Mouse (Mus musculus) liver, embryonic 15.5 days (tissue): ENCODE results near the gene Meox1. TPM values are rescaled to one million over a fixed set of nuclear protein-coding genes. Genes with fewer than 3 reads are reported as not detected.
A peak's percentile ranks its signal among the peaks of the same experiment; 100 is the strongest.

Source experiments
- ATAC-seq: fragments of 200-750 bp; cut with Nextera tagmentation; 2 replicates; pipeline ENCODE4 v1.8.0; 2017; ENCODE audit warnings: moderate number of reproducible peaks, mild to moderate bottlenecking, moderate library complexity; ENCODE audit not compliant: insufficient read depth
- H3K27ac ChIP-seq: fragments of 300-500 bp; sonication (generic); replicated peaks from 2 replicates; pipeline ENCODE4 v1.5.1; 2015; ENCODE audit warnings: mild to moderate bottlenecking, inconsistent platforms
- H3K27me3 ChIP-seq: fragments of 300-500 bp; sonication (generic); 2 replicates; pipeline ENCODE4 v1.6.1; 2015; ENCODE audit warnings: mild to moderate bottlenecking, inconsistent platforms
- H3K36me3 ChIP-seq: fragments of 300-500 bp; sonication (generic); replicated peaks from 2 replicates; pipeline ENCODE4 v1.6.1; 2015; ENCODE audit warnings: moderate library complexity, mild to moderate bottlenecking, inconsistent platforms
- H3K4me1 ChIP-seq: fragments of 300-500 bp; sonication (generic); replicated peaks from 2 replicates; pipeline ENCODE4 v1.6.1; 2015; ENCODE audit warnings: inconsistent platforms
- H3K4me2 ChIP-seq: fragments of 300-500 bp; sonication (generic); 2 replicates; pipeline ENCODE4 v1.6.1; 2015; ENCODE audit warnings: moderate library complexity, mild to moderate bottlenecking, inconsistent platforms
- H3K4me3 ChIP-seq: fragments of 300-500 bp; sonication (generic); replicated peaks from 2 replicates; pipeline ENCODE4 v1.5.1; 2015; ENCODE audit warnings: mild to moderate bottlenecking, inconsistent platforms
- H3K9ac ChIP-seq: fragments of 300-500 bp; sonication (generic); 2 replicates; pipeline ENCODE4 v1.6.1; 2015; ENCODE audit warnings: moderate library complexity, mild to moderate bottlenecking, inconsistent platforms
- H3K9me3 ChIP-seq: fragments of 300-500 bp; sonication (generic); replicated peaks from 2 replicates; pipeline ENCODE4 v1.6.1; 2016; ENCODE audit warnings: inconsistent platforms
- WGBS: fragments of 180-500 bp; shearing (Covaris S2); methylation state at CpG from one replicate; pipeline ENCODE4 v1.1.7; 2015; ENCODE audit warnings: mixed read lengths; ENCODE audit not compliant: insufficient replicate concordance; 5-methylcytosine and 5-hydroxymethylcytosine counted together
- polyA plus RNA-seq: library from polyadenylated mRNA; unstranded; fragments of >200 nt; fragmentation: Nextera tagmentation; extraction: Ambion mirVana; gene quantifications from 2 replicates; pipeline ENCODE4 v1.2.1, GENCODE M21; 2015

Meox1 gene
- polyA plus RNA-seq, 1 experiment from 2014 or later: 0.51 TPM

DNA sequence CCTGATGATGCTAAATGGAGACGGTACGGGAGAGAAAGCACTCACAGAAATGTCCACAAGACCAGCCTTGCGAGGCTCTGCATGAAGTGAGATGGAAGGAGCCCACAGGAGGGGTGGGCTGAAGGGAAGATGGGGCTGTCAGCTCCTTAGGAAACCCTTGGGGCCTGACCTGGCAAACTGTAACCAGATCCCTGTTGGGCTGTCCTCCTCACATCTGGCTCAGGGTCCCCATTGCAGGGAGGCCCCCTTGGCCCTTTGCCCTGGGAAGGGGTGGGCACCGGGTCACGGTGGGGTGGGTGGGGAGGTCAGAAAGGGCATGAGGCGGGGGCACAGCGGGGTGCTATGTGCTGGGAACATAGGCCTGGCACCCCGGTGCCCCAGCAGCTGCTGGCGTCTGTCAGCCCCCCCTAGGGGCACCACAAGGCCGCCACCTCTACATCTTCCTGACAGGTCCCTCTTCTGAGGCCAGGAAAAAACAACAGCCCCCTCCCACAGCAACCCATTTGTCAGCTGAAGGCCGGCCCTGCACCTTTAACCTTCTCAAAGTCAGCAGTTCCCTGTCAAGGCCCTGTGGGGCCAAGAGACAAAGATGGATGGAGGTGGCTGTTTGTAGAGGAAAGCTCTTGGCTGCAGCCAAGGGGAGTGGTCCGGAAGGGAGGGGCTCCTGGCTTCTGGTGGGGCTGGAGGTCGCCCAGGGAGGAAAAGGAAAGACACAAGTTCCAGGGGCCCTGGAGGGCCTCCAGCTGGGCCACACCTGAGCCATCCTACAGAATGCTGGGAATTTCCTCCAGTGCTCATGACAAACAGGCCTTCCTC lies 2.6 kb upstream of the Meox1 start:
- Histone ChIP-seq H3K27ac (no peak overlapping the region), H3K27me3 (peaks cover 55% of the 10 kb centered on the region), H3K9me3 (no peaks in the 10 kb centered on the region), H3K4me1 (no peaks in the 10 kb centered on the region), H3K4me2 (no peak overlapping the region), H3K9ac (no peak overlapping the region), H3K36me3 (no peaks in the 10 kb centered on the region), H3K4me3 (no peak overlapping the region)
- whole genome bisulfite sequencing: 29% methylated on average over 13 of the region's 13 CpGs
- ATAC-seq: no peak

GRCm38 (mm10) chr11:101893560-101893959 lies 614 bp downstream of the Meox1 start:
- H3K4me2 ChIP-seq: no peak overlapping the region
- no peaks in the 10 kb centered on the region for H3K4me1 ChIP-seq
- H3K27me3 ChIP-seq: peaks cover 71% of the 10 kb centered on the region
- no peak overlapping the region for H3K9ac ChIP-seq
- 24% methylated on average over 15 of the region's 15 CpGs for WGBS
- no peaks in the 10 kb centered on the region for H3K36me3 ChIP-seq
- no peak for ATAC-seq
- H3K9me3 ChIP-seq: no peaks in the 10 kb centered on the region
- no peak overlapping the region for H3K27ac ChIP-seq
- no peak overlapping the region for H3K4me3 ChIP-seq

GRCm38 (mm10) chr11:101891451-101891850 lies 2.7 kb downstream of the Meox1 start:
- WGBS: 18% methylated on average over 11 of the region's 11 CpGs
- Histone ChIP-seq H3K27me3 (peaks cover 90% of the 10 kb centered on the region), H3K4me3 (no peak overlapping the region), H3K27ac (no peak overlapping the region), H3K9me3 (no peaks in the 10 kb centered on the region), H3K9ac (no peak overlapping the region), H3K36me3 (no peaks in the 10 kb centered on the region), H3K4me2 (no peak overlapping the region), H3K4me1 (no peaks in the 10 kb centered on the region)
- no peak for ATAC-seq

GRCm38 (mm10) chr11:101889781-101890180 lies 4.4 kb downstream of the Meox1 start:
- no peak overlapping the region for H3K4me2 ChIP-seq
- H3K9me3 ChIP-seq: no peaks in the 10 kb centered on the region
- H3K27me3 ChIP-seq: peaks cover 96% of the 10 kb centered on the region
- no peak overlapping the region for H3K27ac ChIP-seq
- WGBS: 6% methylated on average over 13 of the region's 13 CpGs
- H3K36me3 ChIP-seq: no peaks in the 10 kb centered on the region
- H3K9ac ChIP-seq: no peak overlapping the region
- no peak overlapping the region for H3K4me3 ChIP-seq
- H3K4me1 ChIP-seq: no peaks in the 10 kb centered on the region
- ATAC-seq: no peak

DNA sequence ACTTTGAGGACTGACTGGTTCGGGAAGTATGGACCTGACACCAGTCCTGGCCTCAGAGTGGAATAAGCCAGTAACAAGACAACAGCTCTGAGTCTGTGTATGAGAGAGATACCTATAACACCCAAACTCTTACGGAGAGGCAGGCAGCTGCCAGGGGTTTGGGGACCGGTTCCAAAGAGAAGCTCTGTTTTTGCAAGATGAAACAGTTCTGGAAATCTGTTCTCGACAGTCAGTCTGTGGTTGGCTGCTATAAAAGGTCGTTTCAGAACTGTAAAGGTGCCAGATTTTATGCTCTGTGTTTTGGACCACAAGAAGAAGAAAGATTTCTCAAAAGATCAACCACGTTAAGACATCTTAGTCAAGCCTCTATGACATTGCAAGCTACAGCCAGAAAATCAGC lies 5.4 kb downstream of the Meox1 start:
- no peaks in the 10 kb centered on the region for H3K9me3 ChIP-seq
- H3K27me3 ChIP-seq: peaks cover 92% of the 10 kb centered on the region
- H3K4me1 ChIP-seq: no peaks in the 10 kb centered on the region
- H3K4me3 ChIP-seq: no peak overlapping the region
- H3K9ac ChIP-seq: no peak overlapping the region
- 39% methylated on average over 6 of the region's 6 CpGs for WGBS
- H3K27ac ChIP-seq: no peak overlapping the region
- no peak overlapping the region for H3K4me2 ChIP-seq
- ATAC-seq: no peak
- H3K36me3 ChIP-seq: no peaks in the 10 kb centered on the region

- no peak overlapping the region for H3K4me3 ChIP-seq
- H3K36me3 ChIP-seq: no peaks in the 10 kb centered on the region
- H3K9me3 ChIP-seq: no peaks in the 10 kb centered on the region
- peaks cover 91% of the 10 kb centered on the region for H3K27me3 ChIP-seq
- WGBS: 63% methylated on average over 12 of the region's 12 CpGs
- H3K4me2 ChIP-seq: no peak overlapping the region
- H3K27ac ChIP-seq: no peak overlapping the region
- H3K9ac ChIP-seq: no peak overlapping the region
- peaks cover 4% of the 10 kb centered on the region for H3K4me1 ChIP-seq
- no peak for ATAC-seq
Measured at GRCm38 (mm10) chr11:101886436-101886835, 7.7 kb downstream of the Meox1 start.

GRCm38 (mm10) chr11:101885881-101886319 lies 8.3 kb downstream of the Meox1 start:
- H3K36me3 ChIP-seq: no peaks in the 10 kb centered on the region
- H3K4me2 ChIP-seq: no peak overlapping the region
- no peak overlapping the region for H3K4me3 ChIP-seq
- H3K4me1 ChIP-seq: peaks cover 6% of the 10 kb centered on the region
- 20% methylated on average over 6 of the region's 6 CpGs for WGBS
- no peak overlapping the region for H3K27ac ChIP-seq
- ATAC-seq: no peak
- no peaks in the 10 kb centered on the region for H3K9me3 ChIP-seq
- H3K27me3 ChIP-seq: peaks cover 90% of the 10 kb centered on the region
- no peak overlapping the region for H3K9ac ChIP-seq

GRCm38 (mm10) chr11:101885232-101885631 lies 8.9 kb downstream of the Meox1 start:
- H3K27me3 ChIP-seq: peaks cover 87% of the 10 kb centered on the region
- no peak for ATAC-seq

DNA sequence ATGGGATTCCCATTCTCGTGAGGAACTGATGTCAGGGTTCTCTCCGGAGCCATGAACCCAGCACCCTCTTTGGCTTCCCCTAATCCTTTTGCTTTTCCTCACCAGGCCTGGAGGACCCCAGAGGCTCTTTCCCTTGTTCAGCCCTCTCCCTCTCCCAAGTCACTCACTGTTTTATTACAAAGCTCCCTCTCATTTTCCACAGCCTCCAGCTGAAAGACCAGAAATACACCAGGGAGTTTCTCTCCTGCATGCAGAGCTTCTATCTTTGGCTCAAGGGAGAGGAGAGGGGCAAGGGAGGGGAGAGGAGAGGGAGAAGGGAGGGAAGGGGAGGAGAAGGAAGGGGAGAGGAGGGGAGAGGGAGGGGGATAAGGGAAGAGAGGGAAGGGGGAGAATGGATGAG lies 10.3 kb downstream of the Meox1 start:
- H3K9ac ChIP-seq: no peak overlapping the region
- H3K4me1 ChIP-seq: peaks cover 6% of the 10 kb centered on the region
- ATAC-seq: no peak
- no peak overlapping the region for H3K4me3 ChIP-seq
- H3K4me2 ChIP-seq: no peak overlapping the region
- H3K27me3 ChIP-seq: peaks cover 75% of the 10 kb centered on the region
- WGBS: 57% methylated on average over 2 of the region's 2 CpGs
- H3K36me3 ChIP-seq: no peaks in the 10 kb centered on the region
- no peaks in the 10 kb centered on the region for H3K9me3 ChIP-seq
- no peak overlapping the region for H3K27ac ChIP-seq

More at GRCm38 (mm10) chr11:101885232-101885631, 8.9 kb downstream of the Meox1 start:
- H3K4me2 ChIP-seq: no peak overlapping the region
- H3K27ac ChIP-seq: no peak overlapping the region
- H3K4me1 ChIP-seq: peaks cover 6% of the 10 kb centered on the region
- 4% methylated on average over 6 of the region's 6 CpGs for WGBS
- H3K4me3 ChIP-seq: no peak overlapping the region
- no peaks in the 10 kb centered on the region for H3K36me3 ChIP-seq
- H3K9me3 ChIP-seq: no peaks in the 10 kb centered on the region
- no peak overlapping the region for H3K9ac ChIP-seq

DNA sequence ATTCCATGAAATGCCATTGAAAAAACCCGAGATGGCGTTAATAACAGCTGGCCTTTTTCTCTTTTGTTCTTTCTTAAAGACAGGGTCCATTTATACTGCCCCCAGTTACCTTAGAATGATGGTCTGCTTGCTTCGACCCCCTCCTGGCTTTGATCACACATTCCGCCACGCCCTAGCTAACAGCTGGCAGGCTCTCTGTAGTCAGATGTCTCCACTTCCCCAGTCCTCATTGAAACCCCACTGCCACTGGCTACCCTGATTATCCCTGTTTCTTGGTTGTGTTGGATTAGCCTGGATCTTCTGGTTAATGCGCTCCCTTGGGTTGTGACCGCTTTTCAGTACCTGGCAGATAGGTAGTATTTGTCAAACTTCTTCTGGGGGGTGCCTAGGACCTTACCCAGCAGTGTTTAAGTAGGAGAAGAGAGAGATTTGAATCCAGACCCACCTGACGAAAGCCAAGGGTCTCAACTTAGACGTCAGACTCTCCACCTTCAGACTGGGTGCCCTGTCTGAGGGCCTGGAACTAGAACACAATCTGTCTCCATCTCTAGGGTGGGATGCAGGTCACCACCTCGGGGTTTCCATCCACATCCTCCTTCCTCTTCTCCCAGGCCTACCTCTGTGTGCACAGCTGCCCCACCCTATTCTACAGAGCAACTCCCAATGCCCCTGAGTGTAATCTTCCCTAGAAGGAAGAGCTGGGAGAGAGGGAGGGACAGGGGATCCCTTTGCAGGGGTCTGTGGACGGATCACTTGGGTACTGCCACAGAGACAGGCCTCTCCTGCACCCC lies 11.5 kb downstream of the Meox1 start:
- peaks cover 67% of the 10 kb centered on the region for H3K27me3 ChIP-seq
- no peak for ATAC-seq

DNA sequence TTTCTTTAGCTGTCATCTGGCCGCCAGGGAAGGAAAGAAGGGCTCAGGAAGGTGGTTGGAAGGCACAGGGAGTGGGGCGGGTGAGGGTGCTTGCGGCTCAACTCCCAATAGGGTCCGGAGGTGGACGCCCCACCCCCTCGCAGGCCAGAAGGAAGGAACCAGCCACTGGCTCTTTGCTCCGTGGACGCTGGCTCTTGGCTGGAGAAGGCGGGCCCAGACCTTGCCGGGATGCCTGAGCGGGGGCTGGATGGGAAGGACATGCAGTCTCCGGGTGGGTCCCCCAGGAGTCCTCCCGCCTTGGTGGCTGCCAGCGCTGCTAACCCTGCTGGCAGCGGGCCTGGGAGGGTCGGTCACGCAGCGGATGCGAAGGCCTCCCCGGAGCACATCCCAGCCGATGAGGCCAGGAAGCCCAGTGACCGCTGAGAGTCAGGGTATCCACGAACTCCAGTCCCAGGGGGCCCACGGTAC lies 12.5 kb downstream of the Meox1 start:
- Histone ChIP-seq H3K4me1 (peaks cover 6% of the 10 kb centered on the region), H3K27ac (no peak overlapping the region), H3K4me3 (no peak overlapping the region), H3K4me2 (peak overlapping the region; percentile 39), H3K27me3 (peaks cover 59% of the 10 kb centered on the region), H3K9me3 (no peaks in the 10 kb centered on the region), H3K9ac (no peak overlapping the region), H3K36me3 (no peaks in the 10 kb centered on the region)
- no peak for ATAC-seq
- 5% methylated on average over 24 of the region's 24 CpGs for WGBS

More for the DNA sequence above, 11.5 kb downstream of the Meox1 start:
- Histone ChIP-seq H3K9ac (no peak overlapping the region), H3K27ac (no peak overlapping the region), H3K4me2 (no peak overlapping the region), H3K36me3 (no peaks in the 10 kb centered on the region), H3K4me3 (no peak overlapping the region), H3K4me1 (peaks cover 6% of the 10 kb centered on the region), H3K9me3 (no peaks in the 10 kb centered on the region)
- 51% methylated on average over 11 of the region's 11 CpGs for WGBS
